Mouse (Mus musculus) kidney, adult 2 months (tissue): ENCODE data around the gene Nedd8. TPM values are rescaled to one million over a fixed set of nuclear protein-coding genes. Genes with fewer than 3 reads are reported as not detected.

Source experiments
- DNase-seq: peaks from one replicate; pipeline ENCODE4 v3.0.0; 2021
- H3K27ac ChIP-seq: fragments of 200-500 bp; 2 replicates; pipeline ENCODE4 v1.5.1; 2012; ENCODE audit warnings: low read depth, low read length, control low read depth, inconsistent platforms; ENCODE audit not compliant: insufficient read depth
- H3K27me3 ChIP-seq: fragments of 200-500 bp; replicated peaks from 2 replicates; pipeline ENCODE4 v1.6.1; 2012; ENCODE audit warnings: mild to moderate bottlenecking, moderate library complexity, low read length, inconsistent platforms; ENCODE audit not compliant: control insufficient read depth, insufficient read depth
- H3K36me3 ChIP-seq: fragments of 200-500 bp; 2 replicates; pipeline ENCODE4 v1.6.1; 2012; ENCODE audit warnings: mild to moderate bottlenecking, moderate library complexity, low read length, inconsistent platforms; ENCODE audit not compliant: control insufficient read depth, insufficient read depth
- H3K4me1 ChIP-seq: fragments of 200-500 bp; 2 replicates; pipeline ENCODE4 v1.6.1; 2011; ENCODE audit warnings: low read length; ENCODE audit not compliant: control insufficient read depth, insufficient read depth
- H3K4me3 ChIP-seq: fragments of 200-500 bp; 2 replicates; pipeline ENCODE4 v1.5.1; 2011; ENCODE audit warnings: mild to moderate bottlenecking, low read depth, low read length, control low read depth; ENCODE audit not compliant: insufficient read depth
- CTCF ChIP-seq: fragments of 200-500 bp; conservative IDR thresholded peaks from 2 replicates; pipeline ENCODE4 v1.5.1; 2011; ENCODE audit warnings: low read depth, mild to moderate bottlenecking, control low read depth, low read length, moderate library complexity, mixed read lengths; ENCODE audit not compliant: insufficient read depth, insufficient read length
- POLR2A ChIP-seq: fragments of 200-500 bp; IDR thresholded peaks from one replicate; pipeline ENCODE4 v1.6.1; 2011; ENCODE audit warnings: low read depth, low read length, control low read depth
- WGBS: fragments of 180-500 bp; shearing (Covaris S2); methylation state at CpG from one replicate; pipeline ENCODE4 v1.1.7; 2018; 5-methylcytosine and 5-hydroxymethylcytosine counted together
- polyA plus RNA-seq: library from polyadenylated mRNA; depleted of rRNA; stranded (reverse); fragments of >200 nt; gene quantifications from 2 replicates; pipeline ENCODE4 v1.2.3, GENCODE M21; 2012

The Nedd8 gene
- polyA plus RNA-seq, 1 experiment, result 438 TPM

DNA sequence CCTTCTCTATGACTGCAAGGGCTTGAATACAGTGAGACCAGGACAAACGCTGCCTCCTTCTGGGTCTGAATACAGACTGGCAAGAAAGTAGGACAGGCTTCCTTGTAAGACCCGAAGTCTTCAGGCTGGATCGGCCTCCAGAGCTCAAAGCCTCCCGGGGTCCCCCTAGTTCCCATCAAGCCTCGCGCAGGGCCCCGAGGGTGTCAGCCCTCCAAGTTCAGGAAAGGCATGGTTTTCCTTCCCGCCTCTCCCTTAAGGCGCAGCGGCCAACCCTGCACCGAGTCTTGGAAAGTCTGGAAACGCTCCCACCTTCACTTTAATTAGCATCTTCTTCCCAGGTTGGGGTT is 465 bp downstream of the Nedd8 start:
- 0% methylated on average over 12 of the region's 12 CpGs for WGBS
- peaks cover 6% of the 10 kb centered on the region; the same call in 1 of the 2 replicates for H3K4me1 ChIP-seq
- TF ChIP-seq POLR2A, result no peak
- no peak for TF ChIP-seq CTCF

GRCm38 (mm10) chr14:55660636-55661035 is 11.3 kb downstream of the Nedd8 start:
- TF ChIP-seq CTCF (no peak), POLR2A (no peak)
- no peak overlapping the region for H3K4me3 ChIP-seq
- no peaks in the 10 kb centered on the region for H3K27me3 ChIP-seq
- peaks cover 8% of the 10 kb centered on the region; the same call in 1 of the 2 replicates for H3K4me1 ChIP-seq
- no peaks in the 10 kb centered on the region; the same call in 1 of the 2 replicates for H3K36me3 ChIP-seq
- no peak for DNase-seq
- H3K27ac ChIP-seq, result no peak overlapping the region
- WGBS, result 59% methylated on average over 2 of the region's 2 CpGs

More for the DNA sequence above, 465 bp downstream of the Nedd8 start:
- peak overlapping the region; percentile 96; the same call in 1 of the 2 replicates for H3K27ac ChIP-seq
- no peaks in the 10 kb centered on the region for H3K36me3 ChIP-seq
- no peaks in the 10 kb centered on the region for H3K27me3 ChIP-seq
- DNase-seq, result no peak
- H3K4me3 ChIP-seq, result peak overlapping the region; percentile 79

DNA sequence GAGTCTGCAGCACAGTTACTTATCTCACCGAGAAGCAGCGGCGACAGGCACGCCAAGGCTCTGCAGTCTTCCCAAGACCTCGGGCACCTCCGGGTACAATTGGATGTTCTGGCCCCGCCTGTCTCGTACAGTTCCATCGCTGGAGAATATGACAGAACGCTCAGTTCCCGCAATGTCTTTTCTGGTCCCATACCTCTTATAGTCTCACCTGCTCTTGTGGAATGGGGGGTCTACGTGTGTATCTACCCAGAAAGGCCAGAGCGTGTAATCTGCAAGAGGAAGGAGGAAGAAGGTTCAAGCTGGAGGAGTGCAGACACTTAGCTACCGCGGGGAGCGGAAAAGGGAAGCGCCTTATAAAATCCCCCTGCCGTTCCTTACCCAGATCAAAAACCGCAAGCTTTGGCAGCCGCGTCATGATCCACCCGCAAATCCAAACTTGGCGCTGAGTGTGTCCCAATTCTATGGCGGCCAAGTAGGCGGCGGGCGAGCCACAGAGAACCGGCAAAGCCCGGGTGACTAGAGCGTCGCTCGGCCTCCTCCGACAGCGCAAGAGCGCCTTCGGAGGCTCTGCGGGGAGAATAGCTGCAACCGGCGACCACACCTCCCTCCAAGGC is 11.9 kb downstream of the Nedd8 start, which contains the start of gene Mdp1:
Gene Mdp1 (minus strand): TSS at position 549 of the 614 bp plus-strand sequence.
- Histone ChIP-seq H3K27me3 (no peaks in the 10 kb centered on the region), H3K4me1 (peaks cover 8% of the 10 kb centered on the region; the same call in 1 of the 2 replicates), H3K27ac (no peak within 1 kb of the TSS; the same call in 1 of the 2 replicates), H3K4me3 (peak within 1 kb of the TSS; percentile 74), H3K36me3 (no peaks in the 10 kb centered on the region; the same call in 1 of the 2 replicates)
- TF ChIP-seq POLR2A (no peak), CTCF (peak; percentile 59)
- under 1% methylated on average over 39 of the region's 39 CpGs for WGBS
- peak; percentile 84 for DNase-seq

GRCm38 (mm10) chr14:55658011-55658410 is 13.9 kb downstream of the Nedd8 start:
- no peak overlapping the region for H3K27ac ChIP-seq
- peaks cover 8% of the 10 kb centered on the region; the same call in 1 of the 2 replicates for H3K4me1 ChIP-seq
- H3K36me3 ChIP-seq, result no peaks in the 10 kb centered on the region; the same call in 1 of the 2 replicates
- peak; percentile 88 for DNase-seq
- 60% methylated on average over 5 of the region's 5 CpGs for WGBS
- no peak overlapping the region for H3K4me3 ChIP-seq
- TF ChIP-seq POLR2A (no peak), CTCF (no peak)
- H3K27me3 ChIP-seq, result no peaks in the 10 kb centered on the region

- TF ChIP-seq POLR2A (no peak), CTCF (no peak)
- no peak for DNase-seq
- Histone ChIP-seq H3K4me3 (no peak overlapping the region), H3K27me3 (no peaks in the 10 kb centered on the region), H3K4me1 (peaks cover 8% of the 10 kb centered on the region; the same call in 1 of the 2 replicates), H3K36me3 (no peaks in the 10 kb centered on the region; the same call in 1 of the 2 replicates), H3K27ac (no peak overlapping the region)
- 82% methylated on average over 3 of the region's 3 CpGs for WGBS
Measured at GRCm38 (mm10) chr14:55656935-55657334, 15.0 kb downstream of the Nedd8 start.

DNA sequence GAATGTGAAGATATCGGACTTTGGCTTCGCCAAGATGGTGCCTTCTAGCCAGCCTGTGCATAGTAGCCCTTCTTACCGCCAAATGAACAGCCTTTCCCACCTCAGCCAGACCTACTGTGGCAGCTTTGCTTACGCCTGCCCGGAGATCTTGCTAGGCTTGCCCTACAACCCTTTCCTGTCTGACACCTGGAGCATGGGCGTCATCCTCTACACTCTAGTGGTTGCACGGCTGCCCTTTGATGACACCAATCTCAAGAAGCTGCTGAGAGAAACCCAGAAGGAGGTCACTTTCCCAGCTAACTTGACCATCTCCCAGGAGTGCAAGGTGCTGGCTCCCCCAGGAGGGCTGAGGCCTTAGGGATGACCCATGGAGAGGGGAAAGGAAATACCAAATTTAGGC is 20.4 kb downstream of the Nedd8 start:
- no peak for DNase-seq
- Histone ChIP-seq H3K4me1 (no peaks in the 10 kb centered on the region), H3K27ac (no peak overlapping the region), H3K36me3 (no peaks in the 10 kb centered on the region), H3K4me3 (no peak overlapping the region), H3K27me3 (no peaks in the 10 kb centered on the region)
- 91% methylated on average over 7 of the region's 7 CpGs for WGBS
- TF ChIP-seq POLR2A (no peak), CTCF (no peak)

- WGBS, result 92% methylated on average over 2 of the region's 2 CpGs
- H3K27ac ChIP-seq, result no peak within 1 kb of the TSS
- DNase-seq, result no peak
- H3K4me1 ChIP-seq, result 0 out of 2 replicates have a peak, but pooled peaks cover 3% of the 10 kb centered on the region
- H3K27me3 ChIP-seq, result no peaks in the 10 kb centered on the region
- TF ChIP-seq CTCF (no peak), POLR2A (no peak)
- H3K4me3 ChIP-seq, result no peak within 1 kb of the TSS
- H3K36me3 ChIP-seq, result no peaks in the 10 kb centered on the region
Measured at GRCm38 (mm10) chr14:55649884-55650283, 22.0 kb downstream of the Nedd8 start, which contains the start of gene Tssk4. Gene Tssk4, plus strand, starts transcription at chr14:55650184.
